13 mouse cellular contexts compared by ENCODE assay signal in genomic region chr1:106077166-106077565, GRCm38 (mm10).
A peak's percentile ranks its signal among the peaks of the same experiment; 100 is the strongest.
DNase-seq lines count a peak whose midpoint lies in the region; ATAC-seq and TF ChIP-seq lines count a peak whose summit lies in the region.
"Had no signal": no experiment of that assay in that cellular context is flagged by ENCODE, and none has a peak within 500 bp of the region (broad histone marks: within the 10 kb centered on the region; RNA-seq: fewer than 3 reads in every experiment).

No protein-coding gene starts in this region.

- H3K4me3 ChIP-seq in heart, embryonic 12.5 days: no peak overlapping the region
- H3K4me3 ChIP-seq in midbrain, embryonic 10.5 days: no peak overlapping the region
- no peak overlapping the region for H3K4me3 ChIP-seq in midbrain, postnatal 0 days (ENCODE audit: low read depth, low read length)
- H3K4me3 ChIP-seq: forebrain, embryonic 15.5 days; liver, embryonic 13.5 days had no signal

- no peak overlapping the region for H3K27ac ChIP-seq in heart, embryonic 12.5 days (ENCODE audit: poor library complexity, severe bottlenecking)
- H3K27ac ChIP-seq in midbrain, embryonic 10.5 days (replicated peaks): no peak overlapping the region
- H3K27ac ChIP-seq in midbrain, postnatal 0 days (ENCODE audit: low read depth, low read length): no peak overlapping the region
- H3K27ac ChIP-seq: forebrain, embryonic 15.5 days; liver, embryonic 13.5 days had no signal

- peak; percentile 62 for DNase-seq in heart, adult 8-10 months (ENCODE audit: low spot score)
- peak; percentile 3 for DNase-seq in midbrain, embryonic 10.5 days (ENCODE audit: low spot score)
- no peak for DNase-seq in midbrain, postnatal 0 days (ENCODE audit: low spot score)
- peak; percentile 43 to 73 for DNase-seq in kidney, postnatal 25 days
- peak; percentile 72 for DNase-seq in lung, postnatal 36 days
- DNase-seq in natural killer cell, adult 2 months (ENCODE audit: low spot score in 2 of 2): no peak
- no peak for DNase-seq in ovary, adult 18-20 months (ENCODE audit: low spot score)
- DNase-seq: cerebellum, postnatal 14 days; left cerebral cortex, postnatal 4 days; liver, embryonic 13.5 days had no signal

- H3K4me2 ChIP-seq in heart, embryonic 12.5 days: no peak overlapping the region
- no peak overlapping the region for H3K4me2 ChIP-seq in midbrain, postnatal 0 days (ENCODE audit: low read depth, low read length, poor library complexity, severe bottlenecking)
- H3K4me2 ChIP-seq: forebrain, embryonic 15.5 days; liver, embryonic 13.5 days had no signal

- whole genome bisulfite sequencing in heart, embryonic 12.5 days: 68% methylated on average over 3 of the region's 3 CpGs
- WGBS in midbrain, embryonic 10.5 days: 86% methylated on average over 3 of the region's 3 CpGs
- WGBS in midbrain, postnatal 0 days: 86% methylated on average over 3 of the region's 3 CpGs

- no peaks in the 10 kb centered on the region for H3K27me3 ChIP-seq in heart, embryonic 12.5 days (replicated peaks)
- H3K27me3 ChIP-seq in midbrain, embryonic 10.5 days (ENCODE audit: low read depth, poor library complexity, severe bottlenecking): no peaks in the 10 kb centered on the region; the same call in 1 of the 2 replicates
- no peaks in the 10 kb centered on the region for H3K27me3 ChIP-seq in midbrain, postnatal 0 days (ENCODE audit: insufficient read depth, low read length)
- H3K27me3 ChIP-seq: forebrain, embryonic 15.5 days had no signal

- no peak for TF ChIP-seq CTCF in midbrain, postnatal 0 days (IDR thresholded peaks at IDR 0.05)

- no peak for ATAC-seq in heart, embryonic 12.5 days (ENCODE audit: insufficient number of reproducible peaks, low FRiP score)
- no peak for ATAC-seq in midbrain, postnatal 0 days (ENCODE audit: low FRiP score)
- ATAC-seq: forebrain, embryonic 15.5 days; hindbrain, embryonic 16.5 days had no signal

- no peak overlapping the region for H3K9ac ChIP-seq in heart, embryonic 12.5 days
- no peak overlapping the region for H3K9ac ChIP-seq in midbrain, postnatal 0 days (replicated peaks; ENCODE audit: low read length, poor library complexity, severe bottlenecking)
- H3K9ac ChIP-seq: forebrain, embryonic 15.5 days; liver, embryonic 13.5 days had no signal

- no peaks in the 10 kb centered on the region for H3K9me3 ChIP-seq in heart, embryonic 12.5 days (replicated peaks)
- no peaks in the 10 kb centered on the region for H3K9me3 ChIP-seq in midbrain, embryonic 10.5 days (replicated peaks)
- H3K9me3 ChIP-seq in midbrain, postnatal 0 days (ENCODE audit: low read length): no peaks in the 10 kb centered on the region
- H3K9me3 ChIP-seq: forebrain, embryonic 15.5 days; liver, embryonic 13.5 days had no signal

- no peaks in the 10 kb centered on the region for H3K36me3 ChIP-seq in heart, embryonic 12.5 days
- no peaks in the 10 kb centered on the region for H3K36me3 ChIP-seq in midbrain, embryonic 10.5 days
- no peaks in the 10 kb centered on the region for H3K36me3 ChIP-seq in midbrain, postnatal 0 days (ENCODE audit: insufficient read depth, low read length)
- H3K36me3 ChIP-seq: forebrain, embryonic 15.5 days; liver, embryonic 13.5 days had no signal

- no peaks in the 10 kb centered on the region for H3K4me1 ChIP-seq in heart, embryonic 12.5 days (replicated peaks)
- H3K4me1 ChIP-seq in midbrain, embryonic 10.5 days: peaks cover 1% of the 10 kb centered on the region
- H3K4me1 ChIP-seq in midbrain, postnatal 0 days (ENCODE audit: insufficient read depth, low read length): no peaks in the 10 kb centered on the region
- H3K4me1 ChIP-seq: liver, embryonic 13.5 days had no signal

Comparison
In these comparisons a context has a peak if more than half of its experiments do, and no peak if none do; other contexts are left out.
1. DNase-seq: peak in heart, adult 8-10 months (single experiment), midbrain, embryonic 10.5 days (single experiment), kidney, postnatal 25 days (2 of 2) and lung, postnatal 36 days (single experiment); none in midbrain, postnatal 0 days (single experiment), natural killer cell, adult 2 months (0 of 2) and ovary, adult 18-20 months (single experiment).